Mouse (Mus musculus): ENCODE measurements around the gene Gm45618. TPM values are rescaled to one million over a fixed set of nuclear protein-coding genes. Genes with fewer than 3 reads are reported as not detected.
"Not testable (repeated sequence)": the region's sequence is repeated elsewhere in the genome, so short reads cannot be mapped to it uniquely, and the experiment has no call there.

Gene Gm45618
- polyA plus RNA-seq, 1 experiment from 2014 or later: not detected

DNA sequence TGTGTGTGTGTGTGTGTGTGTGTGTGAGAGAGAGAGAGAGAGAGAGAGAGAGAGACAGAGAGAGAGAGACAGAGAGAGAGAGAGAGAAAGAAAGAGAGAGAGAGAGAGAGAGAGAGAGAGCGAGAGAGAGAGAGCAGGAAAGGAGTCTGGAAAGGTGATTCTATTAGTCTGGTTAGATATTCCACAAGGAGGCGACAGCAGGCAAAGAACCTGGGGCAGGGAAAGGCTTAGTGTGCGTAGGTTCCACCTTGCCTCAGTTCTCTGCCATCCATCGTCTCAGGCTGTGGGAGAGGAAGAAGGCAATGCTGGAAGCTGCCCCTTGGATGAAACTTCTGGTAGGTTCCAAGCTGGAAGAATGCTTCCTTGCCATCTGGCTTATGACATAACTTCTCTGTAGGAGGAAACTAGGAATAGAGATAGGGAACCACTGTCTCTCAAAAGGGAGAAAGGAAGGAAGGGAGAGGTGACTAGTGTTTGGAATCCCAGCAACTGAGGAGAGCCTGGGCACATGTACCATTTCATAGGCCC is 24.9 kb upstream of the Gm45618 start:
- Histone ChIP-seq H3K9me3 (ENCODE audit: control insufficient read depth, low read length) (no peaks in the 10 kb centered on the region), H3K27me3 (ENCODE audit: control insufficient read depth, insufficient read depth, low read length) (no peaks in the 10 kb centered on the region), H3K36me3 (ENCODE audit: control insufficient read depth, insufficient read depth, low read length) (no peaks in the 10 kb centered on the region), H3K27ac (ENCODE audit: low read depth, low read length) (no peak overlapping the region), H3K4me1 (ENCODE audit: control insufficient read depth, insufficient read depth, low read length) (no peaks in the 10 kb centered on the region), H3K4me3 (ENCODE audit: low read depth, low read length) (no peak overlapping the region), H3K9ac (ENCODE audit: low read length) (no peak overlapping the region), H3K4me2 (ENCODE audit: low read depth) (no peak overlapping the region)
- WGBS: 49% methylated on average over 4 of the region's 4 CpGs
- DNase-seq (ENCODE audit: low spot score) (no peak), ATAC-seq (ENCODE audit: insufficient read depth, low FRiP score, low TSS enrichment) (no peak)

- H3K27ac ChIP-seq (ENCODE audit: low read depth, low read length): no peak within 1 kb of the TSS
- WGBS: 80% methylated on average over 1 of the region's 1 CpGs
- no peak within 1 kb of the TSS for H3K4me3 ChIP-seq (ENCODE audit: low read depth, low read length)
- no peaks in the 10 kb centered on the region for H3K36me3 ChIP-seq (ENCODE audit: control insufficient read depth, insufficient read depth, low read length)
- no peak for DNase-seq (ENCODE audit: low spot score)
- no peak for ATAC-seq (ENCODE audit: insufficient read depth, low FRiP score, low TSS enrichment)
- H3K9ac ChIP-seq (ENCODE audit: low read length): no peak within 1 kb of the TSS
- H3K4me2 ChIP-seq (ENCODE audit: low read depth): no peak within 1 kb of the TSS
- no peaks in the 10 kb centered on the region for H3K9me3 ChIP-seq (ENCODE audit: control insufficient read depth, low read length)
- H3K4me1 ChIP-seq (ENCODE audit: control insufficient read depth, insufficient read depth, low read length): no peaks in the 10 kb centered on the region
- no peaks in the 10 kb centered on the region for H3K27me3 ChIP-seq (ENCODE audit: control insufficient read depth, insufficient read depth, low read length)
Observed at GRCm38 (mm10) chr7:142144507-142144906, 24.0 kb upstream of the Gm45618 start, which contains the start of gene Gm45337. Gm45337 (minus strand) TSS chr7:142144607.

- DNase-seq (ENCODE audit: low spot score); H3K36me3 ChIP-seq (ENCODE audit: control insufficient read depth, insufficient read depth, low read length); H3K4me1 ChIP-seq (ENCODE audit: control insufficient read depth, insufficient read depth, low read length); H3K9ac ChIP-seq (ENCODE audit: low read length); H3K9me3 ChIP-seq (ENCODE audit: control insufficient read depth, low read length); H3K27ac ChIP-seq (ENCODE audit: low read depth, low read length); ATAC-seq (ENCODE audit: insufficient read depth, low FRiP score, low TSS enrichment); H3K27me3 ChIP-seq (ENCODE audit: control insufficient read depth, insufficient read depth, low read length); H3K4me3 ChIP-seq (ENCODE audit: low read depth, low read length); H3K4me2 ChIP-seq (ENCODE audit: low read depth): not testable (repeated sequence)
- WGBS: 61% methylated on average over 1 of the region's 1 CpGs
Observed at GRCm38 (mm10) chr7:142143506-142144010, 23.0 kb upstream of the Gm45618 start.

DNA sequence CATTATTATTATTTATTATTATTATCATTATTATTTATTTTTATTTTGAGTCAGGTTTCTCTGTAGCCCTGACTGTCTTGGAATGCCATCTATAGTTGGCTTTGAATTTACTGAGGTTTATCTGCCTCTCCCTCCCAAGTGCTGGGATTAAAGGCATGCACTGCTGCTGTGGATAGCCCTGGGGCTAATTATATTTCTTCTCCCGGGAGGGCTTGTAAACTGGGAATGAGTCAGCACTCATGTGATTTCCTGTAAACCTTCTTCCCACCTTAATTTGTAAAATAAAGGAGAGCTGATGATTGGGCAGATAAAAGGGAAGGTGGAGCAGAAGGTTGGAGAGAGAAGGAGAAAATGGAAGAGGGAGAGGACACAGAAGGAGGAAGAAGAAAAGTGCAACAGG is 20.2 kb upstream of the Gm45618 start:
- ATAC-seq (ENCODE audit: insufficient read depth, low FRiP score, low TSS enrichment) (no peak), DNase-seq (ENCODE audit: low spot score) (no peak)
- Histone ChIP-seq H3K4me3 (ENCODE audit: low read depth, low read length) (no peak overlapping the region), H3K4me1 (ENCODE audit: control insufficient read depth, insufficient read depth, low read length) (no peaks in the 10 kb centered on the region), H3K9me3 (ENCODE audit: control insufficient read depth, low read length) (no peaks in the 10 kb centered on the region), H3K27me3 (ENCODE audit: control insufficient read depth, insufficient read depth, low read length) (no peaks in the 10 kb centered on the region), H3K4me2 (ENCODE audit: low read depth) (no peak overlapping the region), H3K9ac (ENCODE audit: low read length) (no peak overlapping the region), H3K27ac (ENCODE audit: low read depth, low read length) (no peak overlapping the region), H3K36me3 (ENCODE audit: control insufficient read depth, insufficient read depth, low read length) (no peaks in the 10 kb centered on the region)
- WGBS: 28% methylated on average over 1 of the region's 1 CpGs

GRCm38 (mm10) chr7:142135934-142136333 is 15.4 kb upstream of the Gm45618 start, which contains the start of gene Gm39115:
Gm39115 (minus strand) TSS chr7:142136034.
- 48% methylated on average over 2 of the region's 2 CpGs for WGBS
- ATAC-seq (ENCODE audit: insufficient read depth, low FRiP score, low TSS enrichment); H3K9me3 ChIP-seq (ENCODE audit: control insufficient read depth, low read length); H3K27ac ChIP-seq (ENCODE audit: low read depth, low read length); H3K36me3 ChIP-seq (ENCODE audit: control insufficient read depth, insufficient read depth, low read length); H3K9ac ChIP-seq (ENCODE audit: low read length); H3K4me1 ChIP-seq (ENCODE audit: control insufficient read depth, insufficient read depth, low read length); H3K4me2 ChIP-seq (ENCODE audit: low read depth); H3K27me3 ChIP-seq (ENCODE audit: control insufficient read depth, insufficient read depth, low read length); DNase-seq (ENCODE audit: low spot score); H3K4me3 ChIP-seq (ENCODE audit: low read depth, low read length): not testable (repeated sequence)

GRCm38 (mm10) chr7:142134206-142134995 is 13.9 kb upstream of the Gm45618 start:
- Histone ChIP-seq H3K4me2 (ENCODE audit: low read depth) (no peak overlapping the region), H3K9ac (ENCODE audit: low read length) (no peak overlapping the region), H3K27me3 (ENCODE audit: control insufficient read depth, insufficient read depth, low read length) (no peaks in the 10 kb centered on the region), H3K4me3 (ENCODE audit: low read depth, low read length) (no peak overlapping the region), H3K9me3 (ENCODE audit: control insufficient read depth, low read length) (no peaks in the 10 kb centered on the region), H3K36me3 (ENCODE audit: control insufficient read depth, insufficient read depth, low read length) (no peaks in the 10 kb centered on the region), H3K27ac (ENCODE audit: low read depth, low read length) (no peak overlapping the region), H3K4me1 (ENCODE audit: control insufficient read depth, insufficient read depth, low read length) (no peaks in the 10 kb centered on the region)
- WGBS: 70% methylated on average over 4 of the region's 4 CpGs
- no peak for ATAC-seq (ENCODE audit: insufficient read depth, low FRiP score, low TSS enrichment)
- peak; percentile 24 for DNase-seq (ENCODE audit: low spot score)

- no peaks in the 10 kb centered on the region for H3K4me1 ChIP-seq (ENCODE audit: control insufficient read depth, insufficient read depth, low read length)
- DNase-seq (ENCODE audit: low spot score): no peak
- 65% methylated on average over 4 of the region's 4 CpGs for WGBS
- H3K9me3 ChIP-seq (ENCODE audit: control insufficient read depth, low read length): no peaks in the 10 kb centered on the region
- H3K27me3 ChIP-seq (ENCODE audit: control insufficient read depth, insufficient read depth, low read length): no peaks in the 10 kb centered on the region
- no peak overlapping the region for H3K4me3 ChIP-seq (ENCODE audit: low read depth, low read length)
- no peak overlapping the region for H3K4me2 ChIP-seq (ENCODE audit: low read depth)
- H3K36me3 ChIP-seq (ENCODE audit: control insufficient read depth, insufficient read depth, low read length): no peaks in the 10 kb centered on the region
- H3K27ac ChIP-seq (ENCODE audit: low read depth, low read length): no peak overlapping the region
- ATAC-seq (ENCODE audit: insufficient read depth, low FRiP score, low TSS enrichment): no peak
- H3K9ac ChIP-seq (ENCODE audit: low read length): no peak overlapping the region
Observed at GRCm38 (mm10) chr7:142128843-142129242, 8.3 kb upstream of the Gm45618 start.

- H3K27me3 ChIP-seq (ENCODE audit: control insufficient read depth, insufficient read depth, low read length): no peaks in the 10 kb centered on the region
- DNase-seq (ENCODE audit: low spot score): peak; percentile 24
- H3K36me3 ChIP-seq (ENCODE audit: control insufficient read depth, insufficient read depth, low read length): no peaks in the 10 kb centered on the region
- H3K9me3 ChIP-seq (ENCODE audit: control insufficient read depth, low read length): no peaks in the 10 kb centered on the region
- H3K9ac ChIP-seq (ENCODE audit: low read length): no peak overlapping the region
- 19% methylated on average over 5 of the region's 5 CpGs for WGBS
- H3K4me2 ChIP-seq (ENCODE audit: low read depth): no peak overlapping the region
- no peak overlapping the region for H3K27ac ChIP-seq (ENCODE audit: low read depth, low read length)
- H3K4me1 ChIP-seq (ENCODE audit: control insufficient read depth, insufficient read depth, low read length): no peaks in the 10 kb centered on the region
- no peak for ATAC-seq (ENCODE audit: insufficient read depth, low FRiP score, low TSS enrichment)
- no peak overlapping the region for H3K4me3 ChIP-seq (ENCODE audit: low read depth, low read length)
Observed at GRCm38 (mm10) chr7:142119632-142120031, 897 bp downstream of the Gm45618 start.

GRCm38 (mm10) chr7:142104747-142105146 is 15.8 kb downstream of the Gm45618 start:
- Histone ChIP-seq H3K36me3 (ENCODE audit: control insufficient read depth, insufficient read depth, low read length) (no peaks in the 10 kb centered on the region), H3K4me2 (ENCODE audit: low read depth) (no peak overlapping the region), H3K9me3 (ENCODE audit: control insufficient read depth, low read length) (no peaks in the 10 kb centered on the region), H3K9ac (ENCODE audit: low read length) (no peak overlapping the region), H3K27ac (ENCODE audit: low read depth, low read length) (no peak overlapping the region), H3K4me1 (ENCODE audit: control insufficient read depth, insufficient read depth, low read length) (no peaks in the 10 kb centered on the region), H3K27me3 (ENCODE audit: control insufficient read depth, insufficient read depth, low read length) (no peaks in the 10 kb centered on the region), H3K4me3 (ENCODE audit: low read depth, low read length) (no peak overlapping the region)
- ATAC-seq (ENCODE audit: insufficient read depth, low FRiP score, low TSS enrichment) (no peak), DNase-seq (ENCODE audit: low spot score) (no peak)
- 69% methylated on average over 5 of the region's 5 CpGs for WGBS
